Mouse (Mus musculus) embryo, embryonic 11.5 days (tissue): ENCODE measurements around the gene Sectm1a.
A peak's percentile ranks its signal among the peaks of the same experiment; 100 is the strongest.
"Not testable (repeated sequence)": the region's sequence is repeated elsewhere in the genome, so short reads cannot be mapped to it uniquely, and the experiment has no call there.

ENCODE experiments used
- DNase-seq: peaks from one replicate; pipeline ENCODE4 v3.0.0-alpha.2; 2012; ENCODE audit warnings: low read depth, low spot score

Sectm1a gene

GRCm38 (mm10) chr11:121089756-121090546 is 8.9 kb upstream of the Sectm1a start:
- no peak for DNase-seq

GRCm38 (mm10) chr11:121088997-121089396 is 8.0 kb upstream of the Sectm1a start:
- no peak for DNase-seq

DNA sequence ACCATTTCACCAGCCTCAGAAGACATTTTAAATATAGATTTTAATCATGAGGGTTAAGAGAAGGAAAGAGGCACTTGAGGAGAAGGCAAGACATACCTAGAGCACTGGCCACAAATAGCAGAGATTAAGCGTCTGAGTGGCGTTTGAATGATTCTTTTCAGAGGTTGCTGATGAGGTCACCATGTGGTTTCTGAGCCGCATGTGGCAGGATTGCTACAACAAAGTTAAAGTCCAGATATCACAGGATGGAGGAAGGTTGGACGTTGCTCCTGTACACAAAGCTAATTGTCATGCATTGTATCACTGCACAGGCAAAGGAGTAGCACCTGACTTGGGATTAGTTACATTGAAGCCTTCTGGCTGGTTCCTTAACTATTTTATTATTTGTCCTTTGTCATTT is 5.3 kb upstream of the Sectm1a start:
- no peak for DNase-seq

GRCm38 (mm10) chr11:121085181-121085580 is 4.2 kb upstream of the Sectm1a start:
- no peak for DNase-seq

- no peak for DNase-seq
These were observed 2.0 kb upstream of the Sectm1a start for GRCm38 (mm10) chr11:121082857-121083500.

DNA sequence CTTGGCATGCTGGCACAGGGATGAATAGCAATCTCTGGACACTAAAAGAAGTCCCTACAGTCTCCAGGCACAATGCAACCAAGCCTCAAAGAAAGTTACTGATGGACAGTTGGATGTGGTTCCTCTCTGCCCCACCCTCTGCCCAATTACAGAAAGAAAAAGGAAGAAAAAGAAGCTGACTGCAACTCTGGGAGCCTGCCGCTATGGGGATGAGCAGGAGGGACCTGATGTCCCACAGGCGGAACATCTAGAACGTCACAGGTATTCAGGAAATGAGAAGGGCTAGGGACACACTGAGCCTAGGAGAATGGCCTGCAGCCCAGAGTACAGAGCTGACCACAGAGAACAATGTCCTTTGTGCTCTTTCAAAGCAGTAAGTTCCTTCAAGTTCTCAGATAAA is 1.2 kb upstream of the Sectm1a start:
- DNase-seq = no peak

DNA sequence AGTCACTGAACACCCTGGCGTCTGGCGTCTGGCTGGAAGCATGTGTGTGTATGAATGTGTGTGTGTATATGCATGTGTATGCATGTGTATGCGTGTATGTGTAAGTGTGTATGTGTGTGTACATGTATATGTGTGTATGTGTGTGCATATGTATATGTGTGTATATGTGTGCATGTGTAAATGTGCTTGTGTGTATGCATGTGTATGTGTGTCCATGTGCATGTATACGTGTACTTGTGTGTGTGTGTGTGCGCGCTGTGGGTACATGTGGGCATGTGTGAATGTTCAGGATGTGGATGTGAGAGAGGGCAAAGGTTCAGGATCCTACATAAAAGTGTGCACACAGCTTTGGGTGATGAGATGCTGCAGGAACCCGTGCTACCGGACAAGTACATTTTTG is 690 bp downstream of the Sectm1a start:
- DNase-seq = no peak

- DNase-seq = no peak
These were observed 5.4 kb downstream of the Sectm1a start for GRCm38 (mm10) chr11:121075655-121076054.

GRCm38 (mm10) chr11:121069662-121070061 is 11.4 kb downstream of the Sectm1a start:
- DNase-seq = not testable (repeated sequence)

DNA sequence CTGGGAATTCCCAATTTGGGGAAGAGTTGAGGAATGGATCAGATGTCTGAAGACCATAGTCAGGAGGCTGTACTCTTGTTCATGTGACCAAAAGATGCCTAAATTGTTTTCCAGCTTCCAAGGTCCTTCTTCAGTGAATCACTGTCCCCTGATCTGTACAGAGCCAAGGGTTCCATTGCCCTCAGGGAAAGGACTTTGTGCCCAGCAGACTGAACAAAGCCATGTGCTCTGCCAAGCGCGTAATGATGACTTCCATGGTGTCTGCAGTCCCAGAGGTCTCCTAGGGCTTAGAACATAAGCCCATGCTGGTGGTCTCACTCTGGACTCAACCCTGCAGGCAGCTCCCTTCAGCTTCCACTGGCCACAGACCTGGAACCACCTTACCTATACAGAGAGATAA is 13.1 kb downstream of the Sectm1a start:
- DNase-seq = no peak

GRCm38 (mm10) chr11:121064197-121064596 is 16.8 kb downstream of the Sectm1a start:
- DNase-seq = no peak

DNA sequence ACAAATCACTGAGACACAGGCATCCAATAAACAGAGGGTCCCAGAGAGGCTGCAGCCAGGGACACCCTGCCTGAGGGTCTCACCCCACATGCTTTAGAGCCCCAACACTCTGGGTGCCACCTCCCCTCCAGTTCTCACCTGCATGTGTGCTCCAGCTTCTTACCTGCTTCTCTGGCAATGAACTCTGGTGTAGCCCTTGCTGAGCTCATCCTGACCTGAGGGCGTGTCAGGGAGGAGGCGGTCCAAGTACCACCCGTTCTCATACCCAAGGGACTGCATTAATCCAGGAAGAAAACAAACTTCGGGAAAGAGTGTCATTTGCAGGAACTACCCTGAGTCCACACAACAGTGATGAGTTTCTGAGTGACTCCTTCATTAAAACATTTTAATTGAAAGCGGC is 17.6 kb downstream of the Sectm1a start, which contains the start of gene Sectm1b:
Gene Sectm1b (minus strand): TSS at position 191 of the 400 bp plus-strand sequence.
- DNase-seq = no peak

- DNase-seq = no peak
These were observed 19.4 kb downstream of the Sectm1a start for GRCm38 (mm10) chr11:121061615-121062014.

DNA sequence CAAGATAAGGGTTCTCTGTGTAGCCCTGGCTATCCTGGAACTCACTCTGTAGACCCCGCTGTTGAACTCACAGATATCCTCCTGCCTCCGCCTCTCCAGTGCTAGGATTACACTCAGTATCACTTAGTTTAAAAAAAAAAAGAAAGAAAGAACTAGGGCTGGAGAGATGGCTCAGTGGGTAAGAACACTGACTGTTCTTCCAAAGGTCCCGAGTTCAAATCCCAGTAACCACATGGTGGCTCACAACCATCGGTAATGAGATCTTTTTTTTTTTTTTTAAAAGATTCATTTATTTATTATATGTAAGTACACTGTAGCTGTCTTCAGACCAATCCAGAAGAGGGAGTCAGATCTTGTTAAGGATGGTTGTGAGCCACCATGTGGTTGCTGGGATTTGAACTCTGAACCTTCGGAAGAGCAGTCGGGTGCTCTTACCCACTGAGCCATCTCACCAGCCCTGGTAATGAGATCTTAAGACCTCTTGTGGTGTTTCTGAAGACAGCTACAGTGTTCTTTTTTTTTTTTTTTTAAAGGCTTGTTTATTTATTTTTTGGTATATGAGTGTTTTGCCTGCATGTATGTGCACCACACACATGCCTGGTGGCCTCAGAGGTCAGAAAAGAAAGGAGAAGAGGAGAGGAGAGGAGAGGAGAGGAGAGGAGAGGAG is 20.5 kb downstream of the Sectm1a start:
- not testable (repeated sequence) for DNase-seq

DNA sequence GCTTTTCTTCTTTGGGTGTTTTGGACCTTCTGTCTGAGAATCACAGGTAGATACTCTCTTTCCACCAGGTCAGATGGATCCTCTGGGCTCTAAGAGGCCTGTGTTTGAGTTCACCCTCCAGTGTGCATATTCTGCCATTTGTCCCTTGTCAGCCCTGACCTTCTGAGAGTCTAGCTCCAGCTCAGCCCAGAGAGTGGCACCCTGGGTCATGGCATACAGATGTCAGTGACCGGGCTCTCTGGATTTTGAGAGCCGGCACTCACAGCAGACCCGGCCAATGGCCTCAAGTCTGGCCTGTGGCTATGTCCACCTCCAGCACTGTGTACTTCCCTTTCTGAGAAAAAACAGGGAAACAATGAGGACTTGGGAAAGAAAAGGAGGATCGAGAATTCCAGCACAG is 21.5 kb downstream of the Sectm1a start:
- DNase-seq = no peak

DNA sequence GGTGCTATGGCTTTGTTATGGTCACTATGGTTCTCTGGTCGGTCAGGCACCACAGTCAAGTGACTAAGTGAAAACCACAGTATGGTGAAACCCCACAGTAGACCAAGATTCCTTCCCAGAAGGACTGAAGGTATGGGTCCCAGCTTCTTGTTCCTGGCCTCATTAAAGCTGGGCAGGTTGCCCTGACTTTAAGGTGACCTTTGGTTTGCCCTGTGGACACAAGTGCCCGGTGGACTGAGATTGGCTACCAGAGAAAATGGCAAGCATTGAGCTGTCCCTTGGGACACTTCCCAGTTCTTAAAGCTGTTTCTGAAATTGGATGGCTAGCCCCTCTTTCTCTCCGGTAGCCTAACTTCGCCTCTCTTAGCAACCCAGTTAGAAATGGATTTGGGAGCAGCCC is 22.1 kb downstream of the Sectm1a start:
- no peak for DNase-seq

- DNase-seq = no peak
These were observed 22.9 kb downstream of the Sectm1a start for GRCm38 (mm10) chr11:121058122-121058521.

DNA sequence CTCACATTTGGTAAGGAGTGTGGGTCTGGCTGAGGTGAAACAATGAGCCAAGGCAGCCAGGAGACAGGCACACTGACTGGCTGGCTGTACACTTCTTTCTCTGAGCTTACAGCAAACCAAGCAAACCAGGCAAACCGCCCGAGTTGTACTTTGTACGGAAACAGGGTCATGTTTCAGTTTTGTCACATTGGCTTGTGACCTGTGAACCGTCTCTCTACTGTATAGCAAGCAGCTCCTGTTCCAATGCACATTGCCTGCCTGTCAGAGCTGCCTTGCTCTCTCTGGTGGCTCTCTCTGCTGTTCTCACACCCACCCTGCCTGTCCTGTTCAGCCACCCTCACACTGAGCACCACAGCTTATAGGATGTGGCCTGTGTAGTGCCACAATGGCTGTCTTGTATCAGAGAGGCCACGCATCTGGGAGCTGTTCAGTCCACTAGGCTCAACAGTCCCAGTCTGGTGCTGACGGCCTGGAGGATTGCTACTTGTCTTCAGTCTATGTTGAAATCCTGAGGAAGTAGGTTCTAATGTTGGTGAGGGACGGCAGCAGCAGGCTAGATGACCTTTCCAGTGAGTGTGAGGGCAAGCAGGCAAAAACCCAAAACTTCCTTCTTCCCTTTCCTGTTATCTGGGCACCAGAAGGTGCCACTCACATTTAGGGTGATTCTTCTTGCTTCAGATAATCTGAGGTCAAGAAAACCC is 24.3 kb downstream of the Sectm1a start:
- no peak for DNase-seq

DNA sequence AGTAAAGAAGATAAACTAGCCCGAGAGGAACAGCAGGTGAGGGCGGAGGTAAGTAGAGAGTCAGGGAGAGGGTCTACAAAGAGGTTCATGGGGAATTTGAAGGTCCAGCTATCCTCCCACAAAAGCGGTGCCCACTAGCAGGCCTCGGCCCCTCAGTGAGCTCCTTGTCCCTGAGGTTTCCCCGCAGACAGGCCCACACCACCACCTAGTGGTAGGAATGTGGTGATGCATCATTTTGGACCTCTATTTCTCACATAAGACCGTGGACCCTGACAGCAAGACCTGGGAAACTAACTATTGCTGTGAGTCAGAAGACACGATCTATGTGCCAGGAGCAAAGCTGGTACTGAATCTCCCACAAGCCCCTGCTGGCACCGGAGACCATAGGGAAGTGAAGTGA is 27.5 kb downstream of the Sectm1a start:
- DNase-seq = peak; percentile 72

GRCm38 (mm10) chr11:121052387-121052786 is 28.6 kb downstream of the Sectm1a start:
- DNase-seq = no peak

DNA sequence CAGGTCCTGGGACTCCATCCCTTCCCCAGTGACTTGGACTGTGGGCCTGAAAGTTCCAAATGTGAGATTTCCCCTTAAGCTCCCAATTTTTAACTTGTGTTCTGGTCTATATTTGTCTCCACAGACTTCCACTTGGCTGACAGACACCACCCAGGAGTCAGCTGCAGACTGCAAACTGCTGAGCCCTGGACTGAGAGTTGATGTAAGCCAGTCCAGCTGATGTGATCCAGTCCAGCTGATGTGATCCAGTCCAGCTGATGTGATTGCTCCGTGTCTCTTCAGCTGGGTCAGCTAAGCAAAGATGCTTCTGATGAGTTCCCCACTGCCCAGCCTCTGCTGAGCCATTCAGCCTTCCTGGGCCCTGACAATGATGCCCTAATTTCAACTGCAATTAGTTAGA is 29.2 kb downstream of the Sectm1a start:
- no peak for DNase-seq

- no peak for DNase-seq
These were observed 31.2 kb downstream of the Sectm1a start for GRCm38 (mm10) chr11:121049840-121050239.
